Mouse (Mus musculus) thymus, adult 2 months (tissue): ENCODE data around the gene Agbl4.

ENCODE experiments used
- CTCF ChIP-seq: fragments of 200-500 bp; IDR thresholded peaks from 2 replicates; pipeline ENCODE4 v1.5.1; 2012; ENCODE audit warnings: mild to moderate bottlenecking, control low read depth, low read length, moderate library complexity, borderline replicate concordance; ENCODE audit not compliant: control insufficient read depth, poor library complexity, insufficient read depth; ENCODE audit errors: extremely low read depth
- POLR2A ChIP-seq: fragments of 200-500 bp; IDR thresholded peaks from 2 replicates; pipeline ENCODE4 v1.6.1; 2012; ENCODE audit warnings: mild to moderate bottlenecking, low read length, control low read depth, moderate library complexity; ENCODE audit not compliant: control insufficient read depth, poor library complexity, insufficient read depth; ENCODE audit errors: extremely low read depth

- TF ChIP-seq CTCF (no peak), POLR2A (no peak)
Measured at GRCm38 (mm10) chr4:111181478-111181877, 784.0 kb downstream of the Agbl4 start.
